Mouse (Mus musculus) lung, embryonic 14.5 days (tissue): ENCODE measurements at regions not wholly inside any gene's neighbourhood (a gene's known extent, or its start where the extent isn't known, plus 50 kb on each side); places are given as distances from the start of the nearest gene placed in this dataset.

Source experiments
- ATAC-seq: fragments of 200-750 bp; cut with Nextera tagmentation; 2 replicates; pipeline ENCODE4 v1.8.0; 2017; ENCODE audit warnings: mild to moderate bottlenecking, moderate TSS enrichment, moderate library complexity; ENCODE audit not compliant: insufficient read depth
- DNase-seq: peaks from one replicate; pipeline ENCODE4 v3.0.0-alpha.2; 2015
- H3K27ac ChIP-seq: fragments of 300-500 bp; sonication (generic); 2 replicates; pipeline ENCODE4 v1.5.1; 2014; ENCODE audit warnings: low read depth, mild to moderate bottlenecking, moderate library complexity
- H3K27me3 ChIP-seq: fragments of 300-500 bp; sonication (generic); 2 replicates; pipeline ENCODE4 v1.6.1; 2014; ENCODE audit warnings: low read length, control low read depth; ENCODE audit not compliant: insufficient read depth
- H3K36me3 ChIP-seq: fragments of 300-500 bp; sonication (generic); 2 replicates; pipeline ENCODE4 v1.6.1; 2014; ENCODE audit warnings: control low read depth; ENCODE audit not compliant: insufficient read depth
- H3K4me1 ChIP-seq: fragments of 300-500 bp; sonication (generic); 2 replicates; pipeline ENCODE4 v1.6.1; 2014; ENCODE audit warnings: antibody characterized with exemption, control low read depth; ENCODE audit not compliant: insufficient read depth
- H3K4me2 ChIP-seq: fragments of 300-500 bp; sonication (generic); 2 replicates; pipeline ENCODE4 v1.6.1; 2014; ENCODE audit warnings: mild to moderate bottlenecking
- H3K4me3 ChIP-seq: fragments of 300-500 bp; sonication (generic); 2 replicates; pipeline ENCODE4 v1.5.1; 2014; ENCODE audit warnings: low read depth, low read length
- H3K9ac ChIP-seq: fragments of 300-500 bp; sonication (generic); 2 replicates; pipeline ENCODE4 v1.6.1; 2014
- H3K9me3 ChIP-seq: fragments of 300-500 bp; sonication (generic); 2 replicates; pipeline ENCODE4 v1.6.1; 2016; ENCODE audit warnings: low read depth, low read length, control low read depth
- CTCF ChIP-seq: IDR thresholded peaks from 2 replicates; pipeline ENCODE4 v1.5.1; 2016; ENCODE audit warnings: antibody characterized with exemption, low read depth
- WGBS: fragments of 180-500 bp; shearing (Covaris S2); extraction: QIAGEN DNeasy Blood & Tissue Kit; methylation state at CpG from one replicate; pipeline ENCODE4 v1.1.7; 2014; 5-methylcytosine and 5-hydroxymethylcytosine counted together

DNA sequence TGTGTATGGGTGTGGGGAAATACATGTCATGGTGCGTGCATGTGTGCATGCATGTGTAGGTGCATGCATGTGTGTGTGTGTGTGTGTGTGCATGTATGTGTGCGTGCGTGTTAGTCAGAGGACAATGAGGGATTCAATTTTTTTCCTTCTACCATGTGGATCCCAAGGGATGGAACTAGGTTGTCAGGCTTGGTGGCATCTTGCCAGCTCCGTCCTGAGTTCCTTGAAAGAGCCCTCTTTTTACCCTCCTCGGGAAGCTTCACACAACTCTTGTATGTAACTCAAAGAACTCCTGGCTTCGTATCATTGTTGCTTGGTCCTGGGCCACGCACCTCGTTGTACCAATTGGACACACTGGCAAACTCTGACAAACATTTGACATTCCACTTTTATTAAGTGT lies 183.0 kb downstream of the Tle3 start:
- DNase-seq (no peak), ATAC-seq (no peak)
- Histone ChIP-seq H3K27ac (no peak overlapping the region), H3K9ac (no peak overlapping the region), H3K36me3 (no peaks in the 10 kb centered on the region), H3K4me1 (no peaks in the 10 kb centered on the region), H3K27me3 (no peaks in the 10 kb centered on the region), H3K4me2 (no peak overlapping the region), H3K9me3 (no peaks in the 10 kb centered on the region), H3K4me3 (no peak overlapping the region)
- no peak for TF ChIP-seq CTCF
- 85% methylated on average over 8 of the region's 8 CpGs for WGBS

DNA sequence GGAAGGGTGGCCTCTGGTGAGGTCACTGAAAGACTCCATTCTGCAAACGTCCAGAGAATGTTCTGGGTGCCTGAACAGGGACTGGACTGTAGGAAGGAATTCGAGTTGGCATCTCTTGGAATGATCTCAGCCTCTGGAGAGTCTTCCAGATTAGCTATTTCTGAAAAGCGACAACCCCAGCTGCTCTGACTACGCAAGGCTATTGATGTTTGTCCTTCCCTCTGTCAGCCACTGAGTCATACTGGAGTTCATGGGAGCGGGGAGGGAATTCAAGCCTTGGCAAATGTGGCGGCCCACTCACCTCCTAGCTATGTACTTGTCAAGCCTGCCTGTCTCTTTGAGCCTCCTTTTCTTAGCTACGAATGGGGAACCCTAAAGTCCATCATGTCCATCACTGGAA lies 182.4 kb downstream of the Tle3 start:
- no peak for TF ChIP-seq CTCF
- 63% methylated on average over 7 of the region's 7 CpGs for WGBS
- H3K9ac ChIP-seq: no peak overlapping the region
- no peaks in the 10 kb centered on the region for H3K9me3 ChIP-seq
- DNase-seq: no peak
- no peaks in the 10 kb centered on the region for H3K4me1 ChIP-seq
- no peaks in the 10 kb centered on the region for H3K27me3 ChIP-seq
- no peak overlapping the region for H3K27ac ChIP-seq
- no peak for ATAC-seq
- H3K36me3 ChIP-seq: no peaks in the 10 kb centered on the region
- no peak overlapping the region for H3K4me2 ChIP-seq
- H3K4me3 ChIP-seq: no peak overlapping the region

DNA sequence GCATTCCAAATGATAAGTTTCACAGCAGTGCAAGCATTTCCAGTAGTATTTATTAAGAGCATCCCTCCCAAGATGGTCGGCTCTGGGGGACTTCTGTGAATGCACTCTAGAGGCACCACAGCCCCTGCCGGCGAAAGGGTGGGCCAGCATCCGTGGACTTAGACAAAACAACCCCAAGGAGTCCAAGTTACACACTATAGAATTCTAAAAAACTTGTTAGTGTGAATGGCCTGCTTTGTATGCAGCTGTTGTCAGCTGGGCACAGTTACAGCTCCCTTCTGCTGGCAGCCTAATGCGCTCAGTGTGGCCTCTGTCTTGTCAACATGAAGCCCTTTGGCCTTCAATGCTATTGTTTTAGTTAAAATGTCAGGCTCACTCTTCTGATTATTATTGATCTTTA lies 181.5 kb downstream of the Tle3 start:
- no peak for ATAC-seq
- WGBS: 75% methylated on average over 5 of the region's 5 CpGs
- no peaks in the 10 kb centered on the region for H3K9me3 ChIP-seq
- H3K4me3 ChIP-seq: no peak overlapping the region
- no peaks in the 10 kb centered on the region for H3K27me3 ChIP-seq
- no peak for DNase-seq
- no peak overlapping the region for H3K27ac ChIP-seq
- H3K4me1 ChIP-seq: no peaks in the 10 kb centered on the region
- H3K9ac ChIP-seq: no peak overlapping the region
- H3K36me3 ChIP-seq: no peaks in the 10 kb centered on the region
- H3K4me2 ChIP-seq: no peak overlapping the region
- no peak for TF ChIP-seq CTCF

DNA sequence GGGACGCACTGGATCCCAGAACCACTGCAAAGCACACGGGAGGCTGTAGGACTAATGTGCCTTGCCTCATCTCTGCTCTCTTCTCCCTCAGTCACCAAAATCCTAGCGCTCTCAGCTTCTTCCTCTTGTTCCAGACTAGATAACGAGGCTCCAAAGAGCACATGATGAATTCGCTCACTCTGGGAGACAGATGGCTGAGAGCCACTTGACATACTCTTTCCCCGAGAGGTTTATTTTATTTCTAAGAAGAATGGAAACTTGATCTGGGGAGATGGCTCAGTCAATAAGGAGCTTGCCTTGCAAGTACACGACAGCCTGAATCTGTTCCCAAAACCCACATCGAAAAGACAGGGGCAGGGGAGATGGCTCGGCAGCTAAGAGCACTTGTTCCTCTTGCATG lies 179.2 kb downstream of the Tle3 start:
- 30% methylated on average over 9 of the region's 9 CpGs for WGBS
- Histone ChIP-seq H3K4me3 (no peak overlapping the region), H3K4me1 (no peaks in the 10 kb centered on the region), H3K36me3 (no peaks in the 10 kb centered on the region), H3K27ac (no peak overlapping the region), H3K4me2 (no peak overlapping the region), H3K27me3 (no peaks in the 10 kb centered on the region), H3K9me3 (no peaks in the 10 kb centered on the region), H3K9ac (no peak overlapping the region)
- no peak for TF ChIP-seq CTCF
- DNase-seq (no peak), ATAC-seq (no peak)

- ATAC-seq (no peak), DNase-seq (no peak)
- Histone ChIP-seq H3K27ac (no peak overlapping the region), H3K9ac (no peak overlapping the region), H3K36me3 (no peaks in the 10 kb centered on the region), H3K4me3 (no peak overlapping the region), H3K9me3 (no peaks in the 10 kb centered on the region), H3K4me2 (no peak overlapping the region), H3K4me1 (no peaks in the 10 kb centered on the region), H3K27me3 (no peaks in the 10 kb centered on the region)
- WGBS: 84% methylated on average over 3 of the region's 3 CpGs
- TF ChIP-seq CTCF: no peak
Observed at GRCm38 (mm10) chr9:61550326-61550725, 178.2 kb downstream of the Tle3 start.

- Histone ChIP-seq H3K4me2 (no peak overlapping the region), H3K27me3 (no peaks in the 10 kb centered on the region), H3K36me3 (no peaks in the 10 kb centered on the region), H3K4me1 (no peaks in the 10 kb centered on the region), H3K9ac (no peak overlapping the region), H3K27ac (no peak overlapping the region), H3K9me3 (no peaks in the 10 kb centered on the region), H3K4me3 (no peak overlapping the region)
- DNase-seq (no peak), ATAC-seq (no peak)
- WGBS: 41% methylated on average over 5 of the region's 5 CpGs
- no peak for TF ChIP-seq CTCF
Observed at GRCm38 (mm10) chr9:61549692-61550241, 177.6 kb downstream of the Tle3 start.

DNA sequence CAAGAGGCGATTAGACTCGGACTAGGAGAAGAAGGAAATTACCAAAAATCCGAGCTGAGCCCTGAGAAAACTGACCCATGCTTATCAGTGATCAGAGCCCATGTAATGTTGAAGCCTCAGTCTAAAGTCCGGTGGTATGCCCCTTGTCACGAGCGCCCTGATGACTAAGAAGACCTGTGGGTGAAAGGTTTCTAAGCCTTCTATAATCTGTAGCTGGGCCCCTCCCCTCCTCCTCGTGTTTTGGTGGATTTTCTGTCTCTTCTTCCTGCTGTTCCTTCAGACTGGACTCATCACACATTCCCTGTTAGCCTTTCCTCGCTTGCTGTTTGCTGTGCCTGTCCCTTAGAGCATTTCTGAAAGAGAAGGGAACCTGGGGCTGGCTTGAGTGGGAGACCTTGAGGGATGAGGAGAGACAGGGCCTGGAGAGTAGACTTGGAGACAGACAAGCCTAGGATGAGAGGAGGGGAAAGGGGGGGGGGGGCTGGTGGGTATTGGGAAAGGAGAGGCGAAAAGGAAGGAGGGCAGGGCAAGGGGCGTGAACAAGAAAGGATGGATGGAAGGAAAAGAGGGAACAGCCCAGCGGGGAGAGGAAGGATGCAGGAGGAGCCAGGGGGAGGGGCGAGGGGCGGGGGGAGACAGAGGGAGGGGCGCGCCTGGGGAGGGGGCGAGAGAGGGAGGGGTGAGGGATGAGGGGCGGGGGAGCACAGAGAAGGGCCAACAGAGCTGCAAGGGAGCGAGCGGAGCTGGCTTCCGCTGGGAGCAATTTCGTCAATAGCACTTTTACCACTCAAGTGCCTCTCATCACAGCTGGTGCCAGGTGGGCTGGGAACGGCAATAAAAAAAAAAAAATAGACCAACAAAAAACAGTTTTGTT lies 165.4 kb downstream of the Tle3 start:
- Histone ChIP-seq H3K27me3 (no peaks in the 10 kb centered on the region), H3K9ac (no peak overlapping the region), H3K4me2 (peak overlapping the region; percentile 31; the same call in 1 of the 2 replicates), H3K27ac (no peak overlapping the region), H3K36me3 (no peaks in the 10 kb centered on the region), H3K9me3 (no peaks in the 10 kb centered on the region), H3K4me3 (no peak overlapping the region), H3K4me1 (no peaks in the 10 kb centered on the region)
- TF ChIP-seq CTCF: no peak
- peak; percentile 61 for DNase-seq
- no peak for ATAC-seq
- WGBS: 10% methylated on average over 16 of the region's 22 CpGs
